Mouse (Mus musculus): ENCODE results near the gene Zfp715.
A peak's percentile ranks its signal among the peaks of the same experiment; 100 is the strongest.

DNA sequence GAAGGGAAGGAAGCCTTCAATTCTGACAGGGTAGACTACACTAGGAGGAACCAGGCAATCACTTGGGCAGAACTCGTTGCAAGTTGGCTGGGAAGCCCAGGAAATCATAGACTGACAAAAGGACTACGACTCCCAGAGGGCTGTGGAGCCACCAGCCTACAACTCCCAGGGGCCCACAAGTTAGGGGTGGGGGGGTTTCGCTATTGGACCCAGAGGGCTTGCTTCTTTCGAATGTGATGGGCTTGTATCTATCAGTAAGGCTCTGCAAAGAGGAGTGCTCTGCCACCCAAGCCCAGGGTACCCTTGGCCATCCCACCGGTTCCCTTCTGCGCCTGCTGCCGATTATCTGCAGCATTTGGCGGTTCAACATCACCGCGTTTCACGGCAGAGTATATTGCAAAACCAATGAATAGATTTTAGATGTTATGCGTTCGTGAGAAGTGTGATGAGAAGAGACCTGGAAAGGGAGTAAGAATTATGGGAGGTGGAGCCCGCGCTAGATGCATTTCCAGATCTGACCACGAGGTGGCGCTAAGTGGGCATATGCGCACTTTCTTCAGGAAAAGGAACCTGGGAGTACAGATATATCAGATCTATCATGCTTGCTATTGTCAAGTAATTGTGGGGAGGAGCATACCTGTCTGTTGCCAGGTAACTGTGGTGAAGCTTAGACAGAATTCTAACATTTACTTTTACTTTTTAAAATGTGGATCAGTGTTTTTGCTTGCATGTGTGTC lies 30.1 kb downstream of the Zfp715 start:
- no peak for TF ChIP-seq EP300 (IDR thresholded peaks at IDR 0.05)
- peak; percentile 90 for TF ChIP-seq CTCF (IDR thresholded peaks at IDR 0.05)
